Mouse (Mus musculus): ENCODE results near the gene Gemin4. TPM values are rescaled to one million over a fixed set of nuclear protein-coding genes. Genes with fewer than 3 reads are reported as not detected.

Gemin4 gene
- 10 to 100 TPM; 18.6 to 30.7 TPM for polyA plus RNA-seq (2017; shearing (Covaris generic))

GRCm38 (mm10) chr11:76217390-76217800 lies at the start of gene Gemin4, which contains the start of gene Dbil5:
Gene Gemin4, minus strand, starts transcription at chr11:76217664.
Gene Dbil5, plus strand, starts transcription at chr11:76217608.

GRCm38 (mm10) chr11:76242901-76243810 lies 25.7 kb upstream of the Gemin4 start, which contains the start of the genes Mrm3 and Glod4:
Gene Mrm3, plus strand, starts transcription at chr11:76243715.
Gene Glod4, minus strand, starts transcription at chr11:76243725.

GRCm38 (mm10) chr11:76179495-76180145 lies 37.8 kb downstream of the Gemin4 start, which contains the start of the genes Vps53 and Fam57a:
Gene Vps53, minus strand, starts transcription at chr11:76179647.
Gene Fam57a, plus strand, starts transcription at chr11:76179671.

Other genes with a start within 250 kb of the Gemin4 start
- 1 to 10 TPM in 1 of 2 experiments, not detected in 1; 4.3 TPM for gene 1700016K19Rik, start 217.8 kb downstream of the Gemin4 start, polyA plus RNA-seq (2017; shearing (Covaris generic))
- gene Rflnb, start 189.9 kb downstream of the Gemin4 start, polyA plus RNA-seq (2017; shearing (Covaris generic)) = 100 to 1,000 TPM in 1 of 2 experiments, 10 to 100 TPM in 1; 33.6 to 119 TPM
- gene Vps53, start 38.0 kb downstream of the Gemin4 start, polyA plus RNA-seq (2017; shearing (Covaris generic)) = 10 to 100 TPM; 45.1 to 47.0 TPM
- 1 to 10 TPM; 4.7 to 5.2 TPM for gene Fam57a, start 38.0 kb downstream of the Gemin4 start, polyA plus RNA-seq (2017; shearing (Covaris generic))
- under 1 TPM in 1 of 2 experiments, not detected in 1; 0.75 TPM for gene Dbil5, start 56 bp downstream of the Gemin4 start, polyA plus RNA-seq (2017; shearing (Covaris generic))
- 10 to 100 TPM; 14.1 to 17.6 TPM for gene Mrm3, start 26.1 kb upstream of the Gemin4 start, polyA plus RNA-seq (2017; shearing (Covaris generic))
- gene Glod4, start 26.1 kb upstream of the Gemin4 start, polyA plus RNA-seq (2017; shearing (Covaris generic)) = 10 to 100 TPM; 69.7 to 72.2 TPM
- 1 to 10 TPM in 1 of 2 experiments, under 1 TPM in 1; 0.63 to 2.4 TPM for gene Nxn, start 181.5 kb upstream of the Gemin4 start, polyA plus RNA-seq (2017; shearing (Covaris generic))
- 10 to 100 TPM; 36.8 to 39.8 TPM for gene Timm22, start 189.3 kb upstream of the Gemin4 start, polyA plus RNA-seq (2017; shearing (Covaris generic))